Mouse (Mus musculus): ENCODE measurements around the gene Tnp2.

GRCm38 (mm10) chr16:10805789-10806527, 17.5 kb upstream of the Tnp2 start, which contains the start of gene Prm1:
- no peak for TF ChIP-seq CTCF (IDR thresholded peaks at IDR 0.05; ENCODE audit: low read depth)
- no peak for TF ChIP-seq EP300 (IDR thresholded peaks at IDR 0.05; ENCODE audit: low read depth)

Data from liver, embryonic 14.5 days (tissue).